Mouse (Mus musculus): ENCODE measurements around the gene Nabp1. TPM values are rescaled to one million over a fixed set of nuclear protein-coding genes. Genes with fewer than 3 reads are reported as not detected.

Nabp1 gene
- total and polyA plus RNA-seq, 3 experiments, result 5.4 to 10.0 TPM; not detected in 1

DNA sequence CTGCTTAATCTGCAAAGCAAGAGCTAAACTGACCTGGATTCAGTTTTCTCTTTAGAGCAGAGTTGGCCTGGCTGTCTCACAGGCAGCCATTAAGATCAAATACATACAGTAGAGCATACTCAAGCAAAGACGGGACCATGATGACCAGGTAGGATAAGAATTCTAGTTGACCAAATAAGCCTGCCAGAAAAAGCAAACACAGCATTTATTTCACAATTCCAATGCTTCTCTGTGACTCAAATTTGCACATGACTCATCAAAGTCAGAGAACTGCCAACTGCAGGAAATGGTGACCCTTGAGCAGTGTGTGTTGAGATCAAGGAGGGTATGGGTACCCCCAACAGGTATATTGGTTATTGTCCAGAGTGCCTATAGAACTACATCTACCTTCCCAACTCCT, 27.4 kb upstream of the Nabp1 start:
- DNase-seq (ENCODE audit: low read depth, low spot score), result no peak
- no peak overlapping the region for H3K4me3 ChIP-seq (ENCODE audit: control insufficient read depth in 1 of 2, insufficient read depth in 1 of 2, low read depth in 2 of 2, low read length in 2 of 2)

DNA sequence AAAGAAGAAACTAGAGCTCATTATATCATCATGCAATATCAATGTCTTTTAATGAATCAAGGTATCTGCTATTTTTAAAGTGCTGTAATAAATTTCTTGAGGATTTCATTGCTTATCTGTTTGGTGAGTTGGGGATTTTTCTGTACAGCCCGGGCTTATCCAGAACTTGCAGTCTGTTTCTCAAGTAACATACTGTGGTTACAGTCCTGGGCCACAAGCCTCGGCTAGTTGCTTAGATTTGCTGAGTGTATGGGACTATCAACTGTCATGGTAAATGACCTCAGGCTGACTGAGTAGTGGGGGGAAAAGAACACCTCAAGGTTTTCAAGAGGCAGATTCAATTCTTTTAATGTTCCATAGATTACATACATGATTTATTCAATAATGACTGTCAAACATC, 24.8 kb upstream of the Nabp1 start:
- Histone ChIP-seq H3K4me3 (ENCODE audit: control insufficient read depth in 1 of 2, insufficient read depth in 1 of 2, low read depth in 2 of 2, low read length in 2 of 2) (no peak overlapping the region), H3K9ac (ENCODE audit: control insufficient read depth, low read depth, low read length, poor library complexity, severe bottlenecking) (no peak overlapping the region), H3K36me3 (ENCODE audit: control insufficient read depth in 1 of 2, insufficient read depth in 2 of 2, low read length in 2 of 2) (peaks cover 0 to 3% of the 10 kb centered on the region in 2 experiments; a peak in 1 of 4 replicates), H3K4me1 (ENCODE audit: control insufficient read depth in 1 of 2, insufficient read depth in 2 of 2, low read length in 2 of 2) (peaks cover 1 to 4% of the 10 kb centered on the region in 2 experiments; a peak in 2 of 4 replicates), H3K27me3 (ENCODE audit: control insufficient read depth in 1 of 2, insufficient read depth in 2 of 2, low read length in 2 of 2) (no peaks in the 10 kb centered on the region), H3K9me3 (replicated peaks; ENCODE audit: insufficient read depth, low read length) (no peaks in the 10 kb centered on the region), H3K27ac (ENCODE audit: control insufficient read depth, low read depth, low read length) (no peak overlapping the region), H3K79me2 (ENCODE audit: control insufficient read depth, insufficient read depth, low read length, poor library complexity) (no peaks in the 10 kb centered on the region)
- peak; percentile 42 for DNase-seq (ENCODE audit: low read depth, low spot score)
- TF ChIP-seq MYB (IDR thresholded peaks at IDR 0.05; ENCODE audit: low read depth, low read length) (no peak), TCF12 (IDR thresholded peaks at IDR 0.05; ENCODE audit: low read depth, low read length) (0 out of 2 replicates have a peak, but pooled peaks have one; percentile 15), JUND (IDR thresholded peaks at IDR 0.05; ENCODE audit: low read depth, low read length) (no peak), NRF1 (IDR thresholded peaks at IDR 0.05; ENCODE audit: insufficient read depth, low read depth, low read length, poor library complexity, severe bottlenecking) (no peak), MAFK (IDR thresholded peaks at IDR 0.05; ENCODE audit: borderline replicate concordance, low read depth, low read length) (no peak), NELFE (IDR thresholded peaks at IDR 0.05; ENCODE audit: low read depth, low read length) (no peak), CHD2 (IDR thresholded peaks at IDR 0.05; ENCODE audit: low read length) (no peak), UBTF (IDR thresholded peaks at IDR 0.05; ENCODE audit: borderline replicate concordance, insufficient read depth, low read depth, low read length) (no peak), BHLHE40 (IDR thresholded peaks at IDR 0.05; ENCODE audit: borderline replicate concordance, low read depth, low read length) (no peak), E2F4 (IDR thresholded peaks at IDR 0.05; ENCODE audit: borderline replicate concordance, low read depth, low read length) (no peak), EP300 (IDR thresholded peaks at IDR 0.05; ENCODE audit: low read depth in 1 of 2, low read length in 2 of 2) (peak; percentile 9 to 25; a peak in 1 of 4 replicates), ETS1 (IDR thresholded peaks at IDR 0.05; ENCODE audit: low read depth, low read length) (0 out of 2 replicates have a peak, but pooled peaks have one; percentile 13), TAL1 (IDR thresholded peaks at IDR 0.05; ENCODE audit: low read length) (no peak), RCOR1 (IDR thresholded peaks at IDR 0.05; ENCODE audit: low read depth, low read length) (peak; percentile 53; the same call in 1 of the 2 replicates)

More for the DNA sequence above, 27.4 kb upstream of the Nabp1 start:
- Histone ChIP-seq H3K4me1 (ENCODE audit: control insufficient read depth in 1 of 2, insufficient read depth in 2 of 2, low read length in 2 of 2) (peaks cover 5 to 10% of the 10 kb centered on the region in 2 experiments), H3K9me3 (replicated peaks; ENCODE audit: insufficient read depth, low read length) (no peaks in the 10 kb centered on the region), H3K27me3 (ENCODE audit: control insufficient read depth in 1 of 2, insufficient read depth in 2 of 2, low read length in 2 of 2) (no peaks in the 10 kb centered on the region), H3K27ac (ENCODE audit: control insufficient read depth, low read depth, low read length) (no peak overlapping the region), H3K36me3 (ENCODE audit: control insufficient read depth in 1 of 2, insufficient read depth in 2 of 2, low read length in 2 of 2) (peaks cover 0 to 12% of the 10 kb centered on the region in 2 experiments; a peak in 2 of 4 replicates), H3K9ac (ENCODE audit: control insufficient read depth, low read depth, low read length, poor library complexity, severe bottlenecking) (no peak overlapping the region), H3K79me2 (ENCODE audit: control insufficient read depth, insufficient read depth, low read length, poor library complexity) (no peaks in the 10 kb centered on the region)
- TF ChIP-seq CTCF (IDR thresholded peaks at IDR 0.05 in 2 of 3, conservative IDR thresholded peaks at IDR 0.05 in 1 of 3; ENCODE audit: control insufficient read depth in 1 of 3, insufficient read depth in 1 of 3, low read depth in 2 of 3, low read length in 3 of 3, poor library complexity in 1 of 3, severe bottlenecking in 1 of 3) (no peak), GABPA (IDR thresholded peaks at IDR 0.05; ENCODE audit: low read depth, low read length) (no peak), ZKSCAN1 (IDR thresholded peaks at IDR 0.05; ENCODE audit: low read depth, low read length) (no peak), ELF1 (IDR thresholded peaks at IDR 0.05; ENCODE audit: low read depth, low read length) (no peak), RAD21 (IDR thresholded peaks at IDR 0.05; ENCODE audit: low read depth, low read length) (no peak)

All from MEL (cell line).